Comparison of ENCODE assay signal across 8 mouse cellular contexts in genomic region chr11:29171959-29172391, GRCm38 (mm10). TPM values are rescaled to one million over a fixed set of nuclear protein-coding genes. Genes with fewer than 3 reads are reported as not detected.
DNase-seq lines count a peak whose midpoint lies in the region; ATAC-seq and TF ChIP-seq lines count a peak whose summit lies in the region.

No protein-coding gene starts in this region.

- WGBS in embryonic facial prominence, embryonic 14.5 days = under 1% methylated on average over 34 of the region's 34 CpGs
- under 1% methylated on average over 34 of the region's 34 CpGs for WGBS in kidney, embryonic 14.5 days
- under 1% methylated on average over 34 of the region's 34 CpGs for WGBS in limb, embryonic 15.5 days
- under 1% methylated on average over 34 of the region's 34 CpGs for WGBS in midbrain, postnatal 0 days

- H3K9ac ChIP-seq in embryonic facial prominence, embryonic 14.5 days (ENCODE audit: low read depth, low read length) = peak overlapping the region; percentile 99
- H3K9ac ChIP-seq in kidney, embryonic 14.5 days (ENCODE audit: low read depth, low read length) = peak overlapping the region; percentile 99
- peak overlapping the region; percentile 56 for H3K9ac ChIP-seq in limb, embryonic 15.5 days
- H3K9ac ChIP-seq in midbrain, postnatal 0 days (replicated peaks; ENCODE audit: low read length, poor library complexity, severe bottlenecking) = peak overlapping the region; percentile 63

- peak; percentile 11; the same call in 1 of the 2 replicates for ATAC-seq in embryonic facial prominence, embryonic 14.5 days (ENCODE audit: low read depth)
- peak; percentile 26 for ATAC-seq in kidney, embryonic 14.5 days (ENCODE audit: low FRiP score, low TSS enrichment)
- ATAC-seq in limb, embryonic 15.5 days (ENCODE audit: insufficient number of reproducible peaks, low FRiP score, low TSS enrichment, low read depth) = no peak
- ATAC-seq in midbrain, postnatal 0 days (ENCODE audit: low FRiP score) = peak; percentile 68

- H3K27me3 ChIP-seq in embryonic facial prominence, embryonic 14.5 days (replicated peaks; ENCODE audit: control insufficient read depth, insufficient read depth, low read length) = no peaks in the 10 kb centered on the region
- H3K27me3 ChIP-seq in kidney, embryonic 14.5 days (ENCODE audit: control insufficient read depth, insufficient read depth, low read length) = no peaks in the 10 kb centered on the region
- no peaks in the 10 kb centered on the region for H3K27me3 ChIP-seq in limb, embryonic 15.5 days
- no peaks in the 10 kb centered on the region for H3K27me3 ChIP-seq in midbrain, postnatal 0 days (ENCODE audit: insufficient read depth, low read length)

- H3K4me2 ChIP-seq in embryonic facial prominence, embryonic 14.5 days (ENCODE audit: low read depth, low read length) = peak overlapping the region; percentile 87
- peak overlapping the region; percentile 45 for H3K4me2 ChIP-seq in kidney, embryonic 14.5 days (replicated peaks; ENCODE audit: low read depth, low read length)
- H3K4me2 ChIP-seq in limb, embryonic 15.5 days = peak overlapping the region; percentile 88
- H3K4me2 ChIP-seq in midbrain, postnatal 0 days (ENCODE audit: low read depth, low read length, poor library complexity, severe bottlenecking) = peak overlapping the region; percentile 83

- peak overlapping the region; percentile 90 for H3K4me3 ChIP-seq in embryonic facial prominence, embryonic 14.5 days (ENCODE audit: low read depth, low read length)
- peak overlapping the region; percentile 96 for H3K4me3 ChIP-seq in kidney, embryonic 14.5 days (ENCODE audit: low read length)
- H3K4me3 ChIP-seq in limb, embryonic 15.5 days = peak overlapping the region; percentile 95
- peak overlapping the region; percentile 95 for H3K4me3 ChIP-seq in midbrain, postnatal 0 days (ENCODE audit: low read depth, low read length)

- no peak for TF ChIP-seq CTCF in midbrain, postnatal 0 days (IDR thresholded peaks at IDR 0.05)

- DNase-seq in 3134 (ENCODE audit: extremely low read depth, insufficient read length, low spot score) = peak; percentile 65
- DNase-seq in adrenal gland, postnatal 36 days = peak; percentile 35 to 51
- peak; percentile 67 for DNase-seq in embryonic facial prominence, embryonic 14.5 days (ENCODE audit: low spot score)
- peak; percentile 22 for DNase-seq in heart, adult 8-10 months (ENCODE audit: low spot score)
- peak; percentile 79 for DNase-seq in midbrain, postnatal 0 days (ENCODE audit: low spot score)
- peak; percentile 48 to 74 for DNase-seq in spleen, postnatal 10 days (ENCODE audit: low spot score in 2 of 2)

- H3K4me1 ChIP-seq in embryonic facial prominence, embryonic 14.5 days (ENCODE audit: control insufficient read depth, insufficient read depth, low read length) = peaks cover 9% of the 10 kb centered on the region
- peaks cover 5% of the 10 kb centered on the region; the same call in 1 of the 2 replicates for H3K4me1 ChIP-seq in kidney, embryonic 14.5 days (ENCODE audit: control insufficient read depth, insufficient read depth, low read length)
- H3K4me1 ChIP-seq in limb, embryonic 15.5 days = peaks cover 6% of the 10 kb centered on the region
- H3K4me1 ChIP-seq in midbrain, postnatal 0 days (ENCODE audit: insufficient read depth, low read length) = peaks cover 5% of the 10 kb centered on the region; the same call in 1 of the 2 replicates

- H3K27ac ChIP-seq in embryonic facial prominence, embryonic 14.5 days (replicated peaks; ENCODE audit: low read depth, low read length) = peak overlapping the region; percentile 72
- H3K27ac ChIP-seq in kidney, embryonic 14.5 days (ENCODE audit: low read depth, low read length) = peak overlapping the region; percentile 18; the same call in 1 of the 2 replicates
- H3K27ac ChIP-seq in limb, embryonic 15.5 days = peak overlapping the region; percentile 97
- peak overlapping the region; percentile 63 for H3K27ac ChIP-seq in midbrain, postnatal 0 days (ENCODE audit: low read depth, low read length)

- no peaks in the 10 kb centered on the region for H3K9me3 ChIP-seq in embryonic facial prominence, embryonic 14.5 days (ENCODE audit: control insufficient read depth, low read length)
- no peaks in the 10 kb centered on the region for H3K9me3 ChIP-seq in kidney, embryonic 14.5 days (ENCODE audit: control insufficient read depth, low read length)
- H3K9me3 ChIP-seq in limb, embryonic 15.5 days = no peaks in the 10 kb centered on the region
- H3K9me3 ChIP-seq in midbrain, postnatal 0 days (ENCODE audit: low read length) = no peaks in the 10 kb centered on the region

- H3K36me3 ChIP-seq in embryonic facial prominence, embryonic 14.5 days (ENCODE audit: control insufficient read depth, insufficient read depth, low read length) = no peaks in the 10 kb centered on the region
- no peaks in the 10 kb centered on the region for H3K36me3 ChIP-seq in kidney, embryonic 14.5 days (ENCODE audit: control insufficient read depth, insufficient read depth, low read length)
- H3K36me3 ChIP-seq in limb, embryonic 15.5 days = no peaks in the 10 kb centered on the region
- H3K36me3 ChIP-seq in midbrain, postnatal 0 days (ENCODE audit: insufficient read depth, low read length) = no peaks in the 10 kb centered on the region

RNA-seq across cellular contexts. Expression of gene Ppp4r3b, which starts 0.7 kb away (rescaled TPM):
- 10 to 100 TPM; 81.4 to 89.3 TPM for total RNA-seq in adrenal gland, postnatal 36 days (2021)
- 65.8 and 73.1 TPM in 2 replicates for polyA plus RNA-seq in embryonic facial prominence, embryonic 14.5 days (2014; fragmentation: Nextera tagmentation; extraction: Ambion mirVana)
- 10 to 100 TPM; 29.6 to 34.9 (median 34.0) TPM for total RNA-seq in heart, adult 8-10 months (2022)
- polyA plus RNA-seq in kidney, embryonic 14.5 days (2014; fragmentation: Nextera tagmentation; extraction: Ambion mirVana) = 52.5 and 80.3 TPM in 2 replicates
- polyA plus RNA-seq in limb, embryonic 15.5 days (2015; fragmentation: Nextera tagmentation; extraction: Ambion mirVana) = 85.4 and 90.7 TPM in 2 replicates
- 31.6 and 49.7 TPM in 2 replicates for total RNA-seq in midbrain, postnatal 0 days (2014; rRNA removed)
- polyA plus RNA-seq in midbrain, postnatal 0 days (2015; fragmentation: Nextera tagmentation; extraction: Ambion mirVana) = 49.7 and 52.8 TPM in 2 replicates

RNA-seq across cellular contexts. Expression of gene Pnpt1, which starts 41.4 kb away (rescaled TPM):
- 10 to 100 TPM; 40.2 to 54.4 TPM for total RNA-seq in adrenal gland, postnatal 36 days (2021)
- 34.9 and 39.0 TPM in 2 replicates for polyA plus RNA-seq in embryonic facial prominence, embryonic 14.5 days (2014; fragmentation: Nextera tagmentation; extraction: Ambion mirVana)
- 10 to 100 TPM; 23.9 to 32.3 (median 25.6) TPM for total RNA-seq in heart, adult 8-10 months (2022)
- polyA plus RNA-seq in kidney, embryonic 14.5 days (2014; fragmentation: Nextera tagmentation; extraction: Ambion mirVana) = 47.2 and 55.1 TPM in 2 replicates
- polyA plus RNA-seq in limb, embryonic 15.5 days (2015; fragmentation: Nextera tagmentation; extraction: Ambion mirVana) = 32.0 and 32.2 TPM in 2 replicates
- total RNA-seq in midbrain, postnatal 0 days (2014; rRNA removed) = 52.1 and 61.1 TPM in 2 replicates
- 19.8 and 21.1 TPM in 2 replicates for polyA plus RNA-seq in midbrain, postnatal 0 days (2015; fragmentation: Nextera tagmentation; extraction: Ambion mirVana)

Comparison
In these comparisons a context has a peak if more than half of its experiments do, and no peak if none do; other contexts are left out.
1. DNase-seq: peak in every context shown above with its lines; median percentile 79 in midbrain, postnatal 0 days; 67 in embryonic facial prominence, embryonic 14.5 days; 65 in 3134; 61 in spleen, postnatal 10 days; 43 in adrenal gland, postnatal 36 days; 22 in heart, adult 8-10 months.
2. H3K27ac ChIP-seq: peak in every context shown above with its lines; median percentile 97 in limb, embryonic 15.5 days; 72 in embryonic facial prominence, embryonic 14.5 days; 63 in midbrain, postnatal 0 days; 18 in kidney, embryonic 14.5 days.